Mouse (Mus musculus): ENCODE results near the gene Tfap2b. TPM values are rescaled to one million over a fixed set of nuclear protein-coding genes. Genes with fewer than 3 reads are reported as not detected.

Gene Tfap2b
- polyA plus RNA-seq, 1 experiment from 2014 or later, result 55.7 TPM

Other genes starting within 250 kb of the Tfap2b start
- gene Tfap2d, start 105.9 kb upstream of the Tfap2b start, polyA plus RNA-seq (2015; fragmentation: Nextera tagmentation; extraction: Ambion mirVana), result not detected in 2 replicates